Mouse (Mus musculus): ENCODE results near the gene Wipi2.

- no peak for TF ChIP-seq EP300 (optimal IDR thresholded peaks at IDR 0.05)
- TF ChIP-seq CTCF (IDR thresholded peaks at IDR 0.05; ENCODE audit: low read depth) = no peak
These were observed 33.3 kb downstream of the Wipi2 start for GRCm38 (mm10) chr5:142660656-142661434.

All from stomach, postnatal 0 days (tissue).